Mouse (Mus musculus) lung, postnatal 0 days (tissue): Measurements from ENCODE around the gene Nppa.

Source experiments
- CTCF ChIP-seq: IDR thresholded peaks from 2 replicates; pipeline ENCODE4 v1.5.1; 2016; ENCODE audit warnings: antibody characterized with exemption, mild to moderate bottlenecking
- EP300 ChIP-seq: IDR thresholded peaks from 2 replicates; pipeline ENCODE4 v1.6.1; 2016; ENCODE audit warnings: antibody characterized with exemption, mild to moderate bottlenecking, control low read depth

DNA sequence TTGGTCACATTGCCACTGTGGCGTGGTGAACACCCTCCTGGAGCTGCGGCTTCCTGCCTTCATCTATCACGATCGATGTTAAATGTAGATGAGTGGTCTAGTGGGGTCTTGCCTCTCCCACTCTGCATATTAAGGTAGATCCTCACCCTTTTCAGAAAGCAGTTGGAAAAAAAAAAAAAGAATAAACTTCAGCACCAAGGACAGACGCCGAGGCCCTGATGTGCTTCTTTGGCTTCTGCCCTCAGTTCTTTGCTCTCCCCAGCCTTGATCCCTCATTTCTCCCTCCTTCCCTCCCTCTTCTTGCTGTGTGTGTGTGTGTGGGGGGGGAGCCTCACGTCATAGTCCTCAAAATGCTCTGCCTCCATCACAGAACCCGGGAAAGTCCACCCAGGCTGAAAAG, 1.3 kb downstream of the Nppa start:
- TF ChIP-seq CTCF (no peak), EP300 (no peak)
